Mouse (Mus musculus): ENCODE measurements around the gene Hbs1l. TPM values are rescaled to one million over a fixed set of nuclear protein-coding genes. Genes with fewer than 3 reads are reported as not detected.

Gene Hbs1l
- total and polyA plus RNA-seq, 3 experiments = 103 to 115 TPM; not detected in 1

DNA sequence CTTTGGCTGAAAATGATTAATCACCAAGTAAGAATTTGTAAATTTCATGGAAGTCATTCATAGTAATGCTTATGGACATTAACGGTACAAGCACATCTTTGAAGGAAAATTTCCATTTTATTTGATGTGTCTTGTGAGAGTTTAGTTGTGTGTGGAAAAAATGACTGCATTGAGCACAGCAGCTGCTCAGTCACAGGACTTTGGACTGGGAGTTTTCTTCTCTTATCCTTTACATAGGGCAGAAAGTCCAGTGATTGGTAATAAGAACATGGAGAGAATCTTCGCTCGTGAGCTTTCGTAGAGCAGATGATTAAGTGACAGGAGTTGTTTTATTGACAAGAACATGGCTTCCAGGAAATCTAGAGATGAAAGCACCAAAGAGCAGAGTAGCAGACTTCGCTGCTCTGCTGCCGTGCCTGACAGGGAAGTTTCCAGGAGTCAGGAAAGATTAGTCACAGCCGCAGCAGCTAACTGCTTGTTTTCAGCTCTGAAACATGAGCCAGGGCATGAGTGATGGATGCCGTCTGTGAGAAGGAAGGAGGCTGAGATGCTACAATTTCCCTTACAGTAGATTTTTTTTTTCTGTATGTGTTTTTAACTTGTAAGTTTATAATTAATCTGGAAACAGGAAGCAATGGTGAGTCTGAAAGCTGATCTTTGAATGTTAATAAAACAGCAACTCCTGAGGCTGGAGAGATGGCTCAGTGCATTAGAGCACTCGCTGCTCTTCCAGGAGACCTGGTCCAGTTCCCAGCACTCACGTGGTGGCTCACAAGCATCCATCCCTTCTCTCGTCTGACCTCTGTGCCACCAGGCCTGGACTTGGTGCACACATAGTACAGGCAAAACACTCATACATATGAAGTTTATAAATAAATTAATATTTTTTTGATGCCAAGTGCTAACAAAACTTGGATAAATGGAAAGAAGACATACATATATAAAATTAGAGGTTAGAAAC is 9.2 kb downstream of the Hbs1l start:
- Histone ChIP-seq H3K4me1 (ENCODE audit: control insufficient read depth in 1 of 2, insufficient read depth in 2 of 2, low read length in 2 of 2) (peaks cover 4 to 5% of the 10 kb centered on the region in 2 experiments; a peak in 3 of 4 replicates), H3K9me3 (replicated peaks; ENCODE audit: insufficient read depth, low read length) (no peaks in the 10 kb centered on the region), H3K79me2 (ENCODE audit: control insufficient read depth, insufficient read depth, low read length, poor library complexity) (peaks cover 12% of the 10 kb centered on the region; the same call in 1 of the 2 replicates), H3K27me3 (ENCODE audit: control insufficient read depth in 1 of 2, insufficient read depth in 2 of 2, low read length in 2 of 2) (no peaks in the 10 kb centered on the region), H3K4me3 (ENCODE audit: control insufficient read depth in 1 of 2, insufficient read depth in 1 of 2, low read depth in 2 of 2, low read length in 2 of 2) (no peak overlapping the region), H3K27ac (ENCODE audit: control insufficient read depth, low read depth, low read length) (no peak overlapping the region), H3K9ac (ENCODE audit: control insufficient read depth, low read depth, low read length, poor library complexity, severe bottlenecking) (no peak overlapping the region), H3K36me3 (ENCODE audit: control insufficient read depth in 1 of 2, insufficient read depth in 2 of 2, low read length in 2 of 2) (peaks cover 12 to 41% of the 10 kb centered on the region in 2 experiments)
- DNase-seq (ENCODE audit: low read depth, low spot score) = no peak
- TF ChIP-seq SMC3 (IDR thresholded peaks at IDR 0.05; ENCODE audit: low read depth, low read length) (no peak), ETS1 (IDR thresholded peaks at IDR 0.05; ENCODE audit: low read depth, low read length) (no peak), GATA1 (IDR thresholded peaks at IDR 0.05; ENCODE audit: low read depth, low read length) (no peak), NRF1 (IDR thresholded peaks at IDR 0.05; ENCODE audit: insufficient read depth, low read depth, low read length, poor library complexity, severe bottlenecking) (no peak), TCF12 (IDR thresholded peaks at IDR 0.05; ENCODE audit: low read depth, low read length) (no peak), POLR2AphosphoS5 (IDR thresholded peaks at IDR 0.05; ENCODE audit: borderline replicate concordance, low read depth, low read length) (no peak), ZNF384 (IDR thresholded peaks at IDR 0.05; ENCODE audit: low read depth, low read length) (no peak), JUND (IDR thresholded peaks at IDR 0.05; ENCODE audit: low read depth, low read length) (no peak), NELFE (IDR thresholded peaks at IDR 0.05; ENCODE audit: low read depth, low read length) (no peak), TBP (IDR thresholded peaks at IDR 0.05; ENCODE audit: low read depth, low read length) (no peak), EP300 (IDR thresholded peaks at IDR 0.05; ENCODE audit: low read depth in 1 of 2, low read length in 2 of 2) (no peak), BHLHE40 (IDR thresholded peaks at IDR 0.05; ENCODE audit: borderline replicate concordance, low read depth, low read length) (no peak)

DNA sequence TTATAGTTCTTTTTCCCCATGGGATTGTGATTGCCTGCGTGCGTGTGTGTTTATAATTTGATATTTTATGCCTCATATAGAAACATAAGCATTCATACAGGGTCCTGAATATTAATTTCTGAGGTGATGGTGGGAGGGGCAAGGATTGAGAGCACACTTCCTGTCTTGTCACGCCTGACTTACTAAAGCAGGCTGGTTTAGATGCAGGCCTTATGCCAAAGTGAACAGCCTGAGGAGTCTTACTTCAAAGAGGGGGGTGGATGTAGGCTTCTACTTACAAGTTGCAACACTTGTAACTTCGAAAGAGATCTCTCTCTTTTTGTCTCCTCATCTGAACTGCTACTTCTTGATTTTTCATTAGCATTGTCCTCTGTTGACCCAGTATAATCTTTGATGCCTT is 18.0 kb downstream of the Hbs1l start:
- H3K27ac ChIP-seq (ENCODE audit: control insufficient read depth, low read depth, low read length) = no peak overlapping the region
- H3K4me1 ChIP-seq (ENCODE audit: control insufficient read depth in 1 of 2, insufficient read depth in 2 of 2, low read length in 2 of 2) = no peaks in the 10 kb centered on the region
- peak; percentile 51 for DNase-seq (ENCODE audit: low read depth, low spot score)
- H3K36me3 ChIP-seq (ENCODE audit: control insufficient read depth in 1 of 2, insufficient read depth in 2 of 2, low read length in 2 of 2) = peaks cover 6 to 16% of the 10 kb centered on the region in 2 experiments
- H3K79me2 ChIP-seq (ENCODE audit: control insufficient read depth, insufficient read depth, low read length, poor library complexity) = peaks cover 6% of the 10 kb centered on the region; the same call in 1 of the 2 replicates
- no peak overlapping the region for H3K9ac ChIP-seq (ENCODE audit: control insufficient read depth, low read depth, low read length, poor library complexity, severe bottlenecking)
- TF ChIP-seq RCOR1 (IDR thresholded peaks at IDR 0.05; ENCODE audit: low read depth, low read length) = no peak
- no peak for TF ChIP-seq SMC3 (IDR thresholded peaks at IDR 0.05; ENCODE audit: low read depth, low read length)
- TF ChIP-seq GATA1 (IDR thresholded peaks at IDR 0.05; ENCODE audit: low read depth, low read length) = no peak
- no peak for TF ChIP-seq JUND (IDR thresholded peaks at IDR 0.05; ENCODE audit: low read depth, low read length)
- TF ChIP-seq NRF1 (IDR thresholded peaks at IDR 0.05; ENCODE audit: insufficient read depth, low read depth, low read length, poor library complexity, severe bottlenecking) = no peak
- TF ChIP-seq USF1 (IDR thresholded peaks at IDR 0.05; ENCODE audit: low read depth, low read length) = no peak
- no peak for TF ChIP-seq ZNF384 (IDR thresholded peaks at IDR 0.05; ENCODE audit: low read depth, low read length)
- no peak for TF ChIP-seq ELF1 (IDR thresholded peaks at IDR 0.05; ENCODE audit: low read depth, low read length)
- TF ChIP-seq TAL1 (IDR thresholded peaks at IDR 0.05; ENCODE audit: low read length) = no peak
- no peak for TF ChIP-seq POLR2A (IDR thresholded peaks at IDR 0.05; ENCODE audit: control insufficient read depth in 1 of 2, insufficient read depth in 1 of 2, low read depth in 1 of 2, low read length in 2 of 2, poor library complexity in 1 of 2)
- TF ChIP-seq TBP (IDR thresholded peaks at IDR 0.05; ENCODE audit: low read depth, low read length) = no peak
- H3K9me3 ChIP-seq (replicated peaks; ENCODE audit: insufficient read depth, low read length) = no peaks in the 10 kb centered on the region
- H3K4me3 ChIP-seq (ENCODE audit: control insufficient read depth in 1 of 2, insufficient read depth in 1 of 2, low read depth in 2 of 2, low read length in 2 of 2) = no peak overlapping the region
- H3K27me3 ChIP-seq (ENCODE audit: control insufficient read depth in 1 of 2, insufficient read depth in 2 of 2, low read length in 2 of 2) = no peaks in the 10 kb centered on the region

Measured in MEL (cell line).